Mouse (Mus musculus): ENCODE measurements around the gene Dcbld2. TPM values are rescaled to one million over a fixed set of nuclear protein-coding genes. Genes with fewer than 3 reads are reported as not detected.

The Dcbld2 gene
- total RNA-seq (2014; rRNA removed) (28.9 and 37.1 TPM in 2 replicates), polyA plus RNA-seq (2015; fragmentation: Nextera tagmentation; extraction: Ambion mirVana) (3.7 and 4.4 TPM in 2 replicates)

- Histone ChIP-seq H3K4me3 (ENCODE audit: low read length) (peak within 1 kb of the TSS; percentile 82), H3K27ac (peak within 1 kb of the TSS; percentile 91), H3K9me3 (ENCODE audit: low read length) (no peaks in the 10 kb centered on the region), H3K27me3 (ENCODE audit: insufficient read depth, low read length) (no peaks in the 10 kb centered on the region), H3K9ac (replicated peaks; ENCODE audit: low read length) (peak within 1 kb of the TSS; percentile 86), H3K36me3 (ENCODE audit: insufficient read depth, low read length) (no peaks in the 10 kb centered on the region), H3K4me1 (ENCODE audit: insufficient read depth, low read length) (0 out of 2 replicates have a peak, but pooled peaks cover 9% of the 10 kb centered on the region), H3K4me2 (ENCODE audit: low read depth, low read length) (peak within 1 kb of the TSS; percentile 69)
- ATAC-seq (peak; percentile 100), DNase-seq (ENCODE audit: low spot score) (peak; percentile 98)
- no peak for TF ChIP-seq CTCF (IDR thresholded peaks at IDR 0.05; ENCODE audit: low read depth)
- under 1% methylated on average over 32 of the region's 32 CpGs for WGBS
Observed at GRCm38 (mm10) chr16:58408062-58408486, at the start of gene Dcbld2. Gene Dcbld2, plus strand, starts transcription at chr16:58408443.

DNA sequence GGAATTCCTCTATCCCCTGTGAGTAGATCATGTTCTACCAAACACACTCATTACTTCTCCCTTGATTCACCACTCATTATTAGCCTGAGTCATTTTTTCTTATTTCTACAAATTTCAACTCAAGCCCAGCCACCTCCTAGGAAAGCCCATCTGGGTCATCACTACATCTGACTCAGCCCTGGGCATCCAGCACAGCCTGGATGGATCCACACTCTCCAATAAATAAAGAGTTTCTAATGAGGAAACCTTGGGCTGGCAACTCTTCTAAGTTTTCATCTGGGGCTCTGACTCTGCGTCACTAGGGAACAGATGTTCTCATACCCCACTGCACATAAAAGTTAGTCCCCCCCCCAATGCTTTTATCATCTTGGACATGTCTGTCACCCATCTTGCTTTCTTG is 31.1 kb upstream of the Dcbld2 start:
- no peak for TF ChIP-seq CTCF (IDR thresholded peaks at IDR 0.05; ENCODE audit: low read depth)
- Histone ChIP-seq H3K27me3 (ENCODE audit: insufficient read depth, low read length) (no peaks in the 10 kb centered on the region), H3K9me3 (ENCODE audit: low read length) (no peaks in the 10 kb centered on the region), H3K4me3 (ENCODE audit: low read length) (no peak overlapping the region), H3K4me2 (ENCODE audit: low read depth, low read length) (no peak overlapping the region), H3K27ac (no peak overlapping the region), H3K36me3 (ENCODE audit: insufficient read depth, low read length) (no peaks in the 10 kb centered on the region), H3K9ac (replicated peaks; ENCODE audit: low read length) (no peak overlapping the region), H3K4me1 (ENCODE audit: insufficient read depth, low read length) (no peaks in the 10 kb centered on the region)
- DNase-seq (ENCODE audit: low spot score): no peak
- no peak for ATAC-seq
- WGBS: 50% methylated on average over 1 of the region's 1 CpGs

DNA sequence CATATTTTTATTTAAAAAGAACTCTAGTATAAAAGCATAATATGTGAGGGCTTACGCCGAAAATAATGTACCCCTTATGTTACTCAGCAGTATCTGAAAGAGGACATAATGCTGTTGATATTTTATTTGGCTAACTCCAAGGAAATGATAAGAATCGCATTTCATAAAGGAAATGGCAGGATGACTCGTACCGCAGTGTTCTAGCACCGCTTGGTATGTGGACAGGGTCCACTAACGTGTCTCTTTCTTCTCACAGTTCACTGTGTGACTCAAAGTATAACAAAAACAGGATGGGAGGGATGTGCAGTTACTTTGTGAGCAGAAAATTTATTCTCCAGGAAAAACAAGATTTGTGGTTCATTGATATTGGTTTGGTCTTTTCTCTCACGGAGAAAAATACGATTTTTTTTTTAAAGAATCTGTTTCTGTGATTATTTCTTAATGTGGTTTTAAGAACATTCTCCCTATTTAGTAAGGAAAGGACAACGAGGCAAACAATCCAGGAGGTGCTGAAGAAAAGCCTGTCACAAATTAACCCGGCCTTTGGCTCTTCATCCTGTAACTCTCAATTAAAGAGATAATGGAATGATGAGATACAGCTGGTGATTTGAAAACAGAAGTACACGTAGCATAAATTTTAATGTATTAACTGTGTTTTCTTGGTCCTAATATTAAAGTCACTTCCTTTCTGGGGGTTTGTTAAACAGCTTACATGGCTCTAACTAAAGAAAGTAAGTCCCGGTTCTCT is 30.3 kb upstream of the Dcbld2 start:
- Histone ChIP-seq H3K9ac (replicated peaks; ENCODE audit: low read length) (no peak overlapping the region), H3K9me3 (ENCODE audit: low read length) (no peaks in the 10 kb centered on the region), H3K4me2 (ENCODE audit: low read depth, low read length) (no peak overlapping the region), H3K4me3 (ENCODE audit: low read length) (no peak overlapping the region), H3K4me1 (ENCODE audit: insufficient read depth, low read length) (no peaks in the 10 kb centered on the region), H3K27me3 (ENCODE audit: insufficient read depth, low read length) (no peaks in the 10 kb centered on the region), H3K27ac (no peak overlapping the region), H3K36me3 (ENCODE audit: insufficient read depth, low read length) (no peaks in the 10 kb centered on the region)
- no peak for DNase-seq (ENCODE audit: low spot score)
- ATAC-seq: no peak
- 68% methylated on average over 13 of the region's 13 CpGs for WGBS
- no peak for TF ChIP-seq CTCF (IDR thresholded peaks at IDR 0.05; ENCODE audit: low read depth)

DNA sequence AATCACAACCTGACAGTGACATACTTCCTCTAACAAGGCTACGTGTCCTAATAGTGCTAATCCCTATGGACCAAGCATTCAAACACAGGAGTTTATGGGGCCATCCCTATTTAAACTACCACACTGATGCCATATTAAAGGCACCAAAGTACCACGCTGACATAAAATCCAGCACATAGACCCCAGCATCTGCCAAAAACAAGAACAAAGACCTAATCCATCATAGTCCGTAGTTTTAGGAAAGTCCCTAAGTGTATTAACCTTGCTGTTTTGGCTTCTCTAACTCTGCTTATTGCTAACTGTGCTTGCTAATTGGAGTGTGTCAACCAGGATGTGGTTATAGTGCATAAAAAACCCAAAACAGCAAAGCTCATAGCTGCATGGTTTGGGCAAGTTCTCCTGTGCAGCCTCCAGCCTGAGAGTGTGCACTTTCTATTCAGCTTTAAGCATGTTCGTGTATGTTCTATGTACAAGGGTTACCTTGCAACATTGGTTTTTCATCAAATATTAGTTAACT is 21.9 kb upstream of the Dcbld2 start:
- Histone ChIP-seq H3K4me3 (ENCODE audit: low read length) (no peak overlapping the region), H3K4me2 (ENCODE audit: low read depth, low read length) (no peak overlapping the region), H3K4me1 (ENCODE audit: insufficient read depth, low read length) (no peaks in the 10 kb centered on the region), H3K36me3 (ENCODE audit: insufficient read depth, low read length) (no peaks in the 10 kb centered on the region), H3K9me3 (ENCODE audit: low read length) (no peaks in the 10 kb centered on the region), H3K9ac (replicated peaks; ENCODE audit: low read length) (no peak overlapping the region), H3K27ac (no peak overlapping the region), H3K27me3 (ENCODE audit: insufficient read depth, low read length) (no peaks in the 10 kb centered on the region)
- WGBS: 85% methylated on average over 4 of the region's 4 CpGs
- TF ChIP-seq CTCF (IDR thresholded peaks at IDR 0.05; ENCODE audit: low read depth): no peak
- ATAC-seq: no peak
- DNase-seq (ENCODE audit: low spot score): no peak

DNA sequence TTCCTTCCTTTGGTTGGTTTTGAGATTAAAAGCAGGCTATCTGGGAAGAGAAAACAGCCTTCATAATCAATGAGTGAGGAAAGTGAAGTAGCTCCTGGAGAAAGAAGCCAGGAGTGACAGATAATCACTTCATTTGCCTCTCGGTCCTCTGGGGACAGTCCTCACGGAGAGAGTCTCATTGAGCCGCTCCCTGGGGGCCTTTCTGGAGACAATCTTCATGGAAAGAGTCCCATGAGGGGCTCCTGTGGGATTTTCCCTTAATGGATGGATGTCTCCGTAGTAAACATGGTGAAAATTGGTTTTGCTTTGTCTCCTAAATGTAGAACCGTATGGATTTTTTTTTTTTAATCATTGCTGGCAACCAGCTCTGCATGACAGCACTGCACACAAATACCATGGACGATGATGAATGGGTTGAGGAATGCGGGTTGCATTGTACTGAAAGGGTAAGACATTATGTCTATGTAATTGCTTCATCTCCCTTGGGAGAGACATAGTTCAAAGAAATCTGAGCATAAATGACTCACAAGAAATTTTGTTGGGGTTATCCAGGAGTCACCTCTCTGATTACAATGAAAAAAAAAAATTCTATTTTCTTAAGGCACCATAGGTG is 19.0 kb upstream of the Dcbld2 start:
- DNase-seq (ENCODE audit: low spot score) (peak; percentile 47), ATAC-seq (no peak)
- Histone ChIP-seq H3K9ac (replicated peaks; ENCODE audit: low read length) (no peak overlapping the region), H3K27me3 (ENCODE audit: insufficient read depth, low read length) (no peaks in the 10 kb centered on the region), H3K4me3 (ENCODE audit: low read length) (no peak overlapping the region), H3K4me2 (ENCODE audit: low read depth, low read length) (peak overlapping the region; percentile 21), H3K27ac (no peak overlapping the region), H3K4me1 (ENCODE audit: insufficient read depth, low read length) (no peaks in the 10 kb centered on the region), H3K9me3 (ENCODE audit: low read length) (no peaks in the 10 kb centered on the region), H3K36me3 (ENCODE audit: insufficient read depth, low read length) (no peaks in the 10 kb centered on the region)
- WGBS: 15% methylated on average over 7 of the region's 7 CpGs
- TF ChIP-seq CTCF (IDR thresholded peaks at IDR 0.05; ENCODE audit: low read depth): no peak

- TF ChIP-seq CTCF (IDR thresholded peaks at IDR 0.05; ENCODE audit: low read depth): no peak
- Histone ChIP-seq H3K9me3 (ENCODE audit: low read length) (no peaks in the 10 kb centered on the region), H3K4me3 (ENCODE audit: low read length) (no peak overlapping the region), H3K27ac (no peak overlapping the region), H3K9ac (replicated peaks; ENCODE audit: low read length) (no peak overlapping the region), H3K4me2 (ENCODE audit: low read depth, low read length) (no peak overlapping the region), H3K4me1 (ENCODE audit: insufficient read depth, low read length) (no peaks in the 10 kb centered on the region), H3K27me3 (ENCODE audit: insufficient read depth, low read length) (no peaks in the 10 kb centered on the region), H3K36me3 (ENCODE audit: insufficient read depth, low read length) (no peaks in the 10 kb centered on the region)
- 83% methylated on average over 3 of the region's 3 CpGs for WGBS
- no peak for ATAC-seq
- no peak for DNase-seq (ENCODE audit: low spot score)
Observed at GRCm38 (mm10) chr16:58393036-58393435, 15.2 kb upstream of the Dcbld2 start.
